Mouse (Mus musculus) liver, embryonic 15.5 days (tissue): ENCODE measurements around the gene Ipo4. TPM values are rescaled to one million over a fixed set of nuclear protein-coding genes. Genes with fewer than 3 reads are reported as not detected.

ENCODE experiments used
- ATAC-seq: fragments of 200-750 bp; cut with Nextera tagmentation; 2 replicates; pipeline ENCODE4 v1.8.0; 2017; ENCODE audit warnings: moderate number of reproducible peaks, mild to moderate bottlenecking, moderate library complexity; ENCODE audit not compliant: insufficient read depth
- H3K27ac ChIP-seq: fragments of 300-500 bp; sonication (generic); replicated peaks from 2 replicates; pipeline ENCODE4 v1.5.1; 2015; ENCODE audit warnings: mild to moderate bottlenecking, inconsistent platforms
- H3K27me3 ChIP-seq: fragments of 300-500 bp; sonication (generic); 2 replicates; pipeline ENCODE4 v1.6.1; 2015; ENCODE audit warnings: mild to moderate bottlenecking, inconsistent platforms
- H3K36me3 ChIP-seq: fragments of 300-500 bp; sonication (generic); replicated peaks from 2 replicates; pipeline ENCODE4 v1.6.1; 2015; ENCODE audit warnings: moderate library complexity, mild to moderate bottlenecking, inconsistent platforms
- H3K4me1 ChIP-seq: fragments of 300-500 bp; sonication (generic); replicated peaks from 2 replicates; pipeline ENCODE4 v1.6.1; 2015; ENCODE audit warnings: inconsistent platforms
- H3K4me2 ChIP-seq: fragments of 300-500 bp; sonication (generic); 2 replicates; pipeline ENCODE4 v1.6.1; 2015; ENCODE audit warnings: moderate library complexity, mild to moderate bottlenecking, inconsistent platforms
- H3K4me3 ChIP-seq: fragments of 300-500 bp; sonication (generic); replicated peaks from 2 replicates; pipeline ENCODE4 v1.5.1; 2015; ENCODE audit warnings: mild to moderate bottlenecking, inconsistent platforms
- H3K9ac ChIP-seq: fragments of 300-500 bp; sonication (generic); 2 replicates; pipeline ENCODE4 v1.6.1; 2015; ENCODE audit warnings: moderate library complexity, mild to moderate bottlenecking, inconsistent platforms
- H3K9me3 ChIP-seq: fragments of 300-500 bp; sonication (generic); replicated peaks from 2 replicates; pipeline ENCODE4 v1.6.1; 2016; ENCODE audit warnings: inconsistent platforms
- WGBS: fragments of 180-500 bp; shearing (Covaris S2); methylation state at CpG from one replicate; pipeline ENCODE4 v1.1.7; 2015; ENCODE audit warnings: mixed read lengths; ENCODE audit not compliant: insufficient replicate concordance; 5-methylcytosine and 5-hydroxymethylcytosine counted together
- polyA plus RNA-seq: library from polyadenylated mRNA; unstranded; fragments of >200 nt; fragmentation: Nextera tagmentation; extraction: Ambion mirVana; gene quantifications from 2 replicates; pipeline ENCODE4 v1.2.1, GENCODE M21; 2015

The Ipo4 gene
- polyA plus RNA-seq, 1 experiment from 2014 or later, result 26.6 TPM

GRCm38 (mm10) chr14:55576376-55576775 is 59.4 kb downstream of the Ipo4 start:
- ATAC-seq, result no peak
- Histone ChIP-seq H3K9me3 (no peaks in the 10 kb centered on the region), H3K4me3 (no peak overlapping the region), H3K4me2 (no peak overlapping the region), H3K27me3 (no peaks in the 10 kb centered on the region), H3K9ac (no peak overlapping the region), H3K4me1 (peaks cover 46% of the 10 kb centered on the region), H3K36me3 (peaks cover 18% of the 10 kb centered on the region), H3K27ac (no peak overlapping the region)
- WGBS, result 73% methylated on average over 16 of the region's 16 CpGs

GRCm38 (mm10) chr14:55575711-55576110 is 60.0 kb downstream of the Ipo4 start:
- Histone ChIP-seq H3K36me3 (peaks cover 14% of the 10 kb centered on the region), H3K9ac (no peak overlapping the region), H3K27me3 (no peaks in the 10 kb centered on the region), H3K4me3 (no peak overlapping the region), H3K4me1 (peaks cover 51% of the 10 kb centered on the region), H3K9me3 (no peaks in the 10 kb centered on the region), H3K4me2 (no peak overlapping the region), H3K27ac (no peak overlapping the region)
- WGBS, result 58% methylated on average over 13 of the region's 13 CpGs
- ATAC-seq, result no peak

Other genes with a start within 250 kb of the Ipo4 start
- gene Dhrs4, start 157.2 kb downstream of the Ipo4 start, polyA plus RNA-seq, result 77.8 and 86.8 TPM in 2 replicates
- gene Carmil3, start 145.3 kb downstream of the Ipo4 start, polyA plus RNA-seq, result 0.28 and 0.41 TPM in 2 replicates
- gene Cpne6, start 125.5 kb downstream of the Ipo4 start, polyA plus RNA-seq, result not detected in 2 replicates
- not detected in 2 replicates for gene Nrl, start 111.0 kb downstream of the Ipo4 start, polyA plus RNA-seq
- 36.0 and 39.9 TPM in 2 replicates for gene Pck2, start 95.7 kb downstream of the Ipo4 start, polyA plus RNA-seq
- 57.9 and 64.1 TPM in 2 replicates for gene Dcaf11, start 76.0 kb downstream of the Ipo4 start, polyA plus RNA-seq
- gene A730061H03Rik, start 75.6 kb downstream of the Ipo4 start, polyA plus RNA-seq, result 1.6 and 2.1 TPM in 2 replicates
- 1.1 and 1.9 TPM in 2 replicates for gene Fitm1, start 60.3 kb downstream of the Ipo4 start, polyA plus RNA-seq
- gene Psme1, start 57.8 kb downstream of the Ipo4 start, polyA plus RNA-seq, result 108 and 116 TPM in 2 replicates
- 25.6 and 25.9 TPM in 2 replicates for gene Emc9, start 50.7 kb downstream of the Ipo4 start, polyA plus RNA-seq
- 173 and 191 TPM in 2 replicates for gene Psme2, start 44.8 kb downstream of the Ipo4 start, polyA plus RNA-seq
- gene Rnf31, start 44.2 kb downstream of the Ipo4 start, polyA plus RNA-seq, result 9.1 and 12.0 TPM in 2 replicates
- 20.7 and 20.9 TPM in 2 replicates for gene Irf9, start 32.4 kb downstream of the Ipo4 start, polyA plus RNA-seq
- 1.7 and 1.9 TPM in 2 replicates for gene Rec8, start 17.9 kb downstream of the Ipo4 start, polyA plus RNA-seq
- gene Gm49378, start 1.9 kb upstream of the Ipo4 start, polyA plus RNA-seq, result 0.54 and 0.67 TPM in 2 replicates
- gene Tm9sf1, start 7.8 kb upstream of the Ipo4 start, polyA plus RNA-seq, result 48.4 and 51.7 TPM in 2 replicates
- 0.09 TPM in 1 of 2 replicates, not detected in the other for gene Tssk4, start 14.2 kb upstream of the Ipo4 start, polyA plus RNA-seq
- 18.4 and 18.5 TPM in 2 replicates for gene Mdp1, start 24.6 kb upstream of the Ipo4 start, polyA plus RNA-seq
- gene Gmpr2, start 36.0 kb upstream of the Ipo4 start, polyA plus RNA-seq, result 21.2 and 25.6 TPM in 2 replicates
- gene Nedd8, start 36.2 kb upstream of the Ipo4 start, polyA plus RNA-seq, result 218 and 233 TPM in 2 replicates
- gene Tinf2, start 45.9 kb upstream of the Ipo4 start, polyA plus RNA-seq, result 21.0 and 22.4 TPM in 2 replicates
- 2.9 and 3.9 TPM in 2 replicates for gene Tgm1, start 78.0 kb upstream of the Ipo4 start, polyA plus RNA-seq
- 10.5 and 11.0 TPM in 2 replicates for gene Rabggta, start 86.3 kb upstream of the Ipo4 start, polyA plus RNA-seq
- 39.4 and 43.5 TPM in 2 replicates for gene Dhrs1, start 109.7 kb upstream of the Ipo4 start, polyA plus RNA-seq
- gene Nop9, start 109.7 kb upstream of the Ipo4 start, polyA plus RNA-seq, result 23.4 and 24.4 TPM in 2 replicates
- 57.5 and 77.8 TPM in 2 replicates for gene Cideb, start 122.5 kb upstream of the Ipo4 start, polyA plus RNA-seq
- gene Ltb4r2, start 125.5 kb upstream of the Ipo4 start, polyA plus RNA-seq, result 0.74 and 0.93 TPM in 2 replicates
- 14.0 and 14.5 TPM in 2 replicates for gene Ltb4r1, start 130.0 kb upstream of the Ipo4 start, polyA plus RNA-seq
- gene Adcy4, start 148.1 kb upstream of the Ipo4 start, polyA plus RNA-seq, result 1.4 and 1.9 TPM in 2 replicates
- 16.9 and 19.7 TPM in 2 replicates for gene Ripk3, start 152.9 kb upstream of the Ipo4 start, polyA plus RNA-seq
- gene Nfatc4, start 187.2 kb upstream of the Ipo4 start, polyA plus RNA-seq, result 0.67 and 0.86 TPM in 2 replicates
- gene Nynrin, start 218.1 kb upstream of the Ipo4 start, polyA plus RNA-seq, result 2.0 and 2.1 TPM in 2 replicates
- 0.20 and 0.31 TPM in 2 replicates for gene Cbln3, start 248.4 kb upstream of the Ipo4 start, polyA plus RNA-seq
- gene Khnyn, start 249.0 kb upstream of the Ipo4 start, polyA plus RNA-seq, result 8.6 and 10.1 TPM in 2 replicates